Mouse (Mus musculus) neutrophil, adult 59 days (primary cell): Measurements from ENCODE around the gene Nans. TPM values are rescaled to one million over a fixed set of nuclear protein-coding genes. Genes with fewer than 3 reads are reported as not detected.

Experiments used
- total RNA-seq, 2 experiments: library from RNA; stranded (reverse); gene quantifications; 1 replicate in 1 of 2; 2 replicates in 1 of 2; pipeline ENCODE4 v1.2.4; 2023

The Nans gene
- total RNA-seq: 10 to 100 TPM; 35.6 to 56.5 TPM

DNA sequence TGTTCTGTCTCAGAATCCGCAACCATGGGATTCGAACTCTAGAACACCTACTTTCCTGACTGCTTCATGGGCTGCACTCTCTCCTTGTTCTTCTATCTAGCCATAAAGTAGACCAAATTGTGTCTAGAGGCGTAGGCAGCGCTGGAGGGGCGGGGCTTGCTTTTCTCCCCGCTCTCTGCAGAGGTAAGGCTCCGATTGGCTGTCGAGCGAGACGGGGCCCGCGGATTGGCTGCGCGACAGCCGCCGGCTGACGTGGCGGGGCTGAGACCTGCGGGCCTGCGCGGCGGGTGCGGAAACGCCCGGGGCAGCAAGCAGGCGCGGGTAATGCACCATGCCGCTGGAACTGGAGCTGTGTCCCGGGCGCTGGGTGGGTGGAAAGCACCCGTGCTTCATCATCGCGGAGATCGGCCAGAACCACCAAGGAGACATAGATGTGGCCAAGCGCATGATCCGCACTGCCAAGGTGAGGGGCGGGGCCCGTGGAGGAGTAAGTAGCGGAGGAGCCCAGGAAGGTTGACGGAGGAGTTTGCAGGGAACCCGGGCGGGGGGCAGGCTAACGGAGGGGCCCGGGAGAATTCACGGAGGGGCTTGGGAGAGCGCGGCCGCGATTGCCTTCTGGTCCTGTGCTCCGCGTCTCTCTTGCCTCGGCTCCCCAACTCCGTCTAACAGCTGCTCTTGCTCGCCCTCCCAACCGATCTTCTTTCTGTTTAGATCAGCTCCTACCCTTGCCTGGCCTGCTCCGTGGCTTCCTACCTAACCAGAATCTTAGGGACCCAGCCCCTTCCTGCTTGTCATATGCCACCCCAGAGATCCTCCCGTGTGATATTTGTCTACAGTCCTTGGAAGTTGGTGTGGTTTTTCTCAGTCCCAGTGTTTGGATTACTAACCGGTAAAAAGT lies at the start of gene Nans:
Gene Nans (plus strand): TSS at position 221 of the 898 bp plus-strand sequence.

DNA sequence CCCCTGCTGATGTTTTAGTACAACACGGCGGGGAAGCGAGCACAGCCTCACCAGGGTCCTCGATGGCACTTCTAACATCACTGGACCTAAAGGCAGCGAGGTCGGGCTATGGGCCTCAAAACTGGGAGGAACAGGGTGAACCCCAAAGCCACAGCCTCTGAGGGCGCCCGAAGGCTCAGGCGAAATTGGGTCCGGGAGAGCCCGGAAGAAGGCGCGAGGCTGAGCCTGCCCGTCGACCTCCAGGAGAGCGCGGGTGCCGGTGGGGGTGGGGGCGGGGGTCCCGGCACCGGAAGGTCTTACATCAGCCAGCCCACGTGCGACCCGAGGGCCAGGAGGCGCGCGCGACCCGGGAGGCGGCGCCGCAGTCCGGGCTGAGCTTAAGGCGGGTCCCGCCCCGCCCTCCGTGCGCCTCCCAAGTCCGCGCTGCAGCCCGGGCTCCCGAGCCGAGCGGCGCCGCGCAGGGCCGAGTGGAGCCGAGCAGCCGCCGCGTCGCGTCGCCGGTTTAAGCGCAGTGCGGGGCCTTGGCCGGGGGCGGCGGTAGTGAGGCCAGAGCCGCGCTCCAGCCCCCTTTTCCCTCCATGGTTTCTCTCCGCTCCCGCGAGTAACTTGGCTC lies 38.4 kb upstream of the Nans start, which contains the start of gene Anp32b:
Gene Anp32b (plus strand): TSS at position 384 of the 613 bp plus-strand sequence.

DNA sequence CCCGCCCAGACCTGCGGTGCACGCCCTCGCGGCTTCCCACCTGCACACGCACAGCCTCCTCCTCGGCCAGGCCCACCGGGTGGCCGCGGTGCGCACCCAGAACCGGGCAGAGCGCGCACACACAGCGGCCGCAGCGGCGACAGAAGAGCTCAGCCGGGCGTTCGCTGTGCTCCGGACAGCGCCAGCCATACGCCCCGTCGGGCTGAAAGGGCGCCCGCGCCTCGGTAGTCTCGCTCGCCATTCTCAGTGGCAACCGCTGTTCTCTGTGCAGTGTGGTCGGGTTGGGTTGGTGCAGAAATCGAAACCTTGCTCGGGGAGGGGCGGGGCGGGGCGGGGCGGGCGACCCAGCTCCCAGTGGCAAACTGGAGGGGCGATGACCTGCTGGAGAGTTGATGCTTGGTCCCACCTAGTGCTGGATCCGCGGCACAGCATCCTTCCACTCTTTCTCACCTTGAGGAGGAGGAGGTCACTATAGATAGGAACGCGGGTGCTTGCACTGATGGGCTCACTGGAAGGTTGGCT lies 46.9 kb downstream of the Nans start, which contains the start of gene Trim14:
Gene Trim14 (minus strand): TSS at position 302 of the 522 bp plus-strand sequence.

Other genes starting within 250 kb of the Nans start
- gene Foxe1, start 145.6 kb upstream of the Nans start, total RNA-seq: not detected
- gene Trmo, start 99.8 kb upstream of the Nans start, total RNA-seq: 1 to 10 TPM; 3.8 to 5.4 TPM
- 10 to 100 TPM in 1 of 2 experiments, 1 to 10 TPM in 1; 7.3 to 24.3 TPM for gene Hemgn, start 75.7 kb upstream of the Nans start, total RNA-seq
- 100 to 1,000 TPM; 179 to 210 TPM for gene Anp32b, start 38.3 kb upstream of the Nans start, total RNA-seq
- 10 to 100 TPM; 22.0 to 25.5 TPM for gene Trim14, start 46.9 kb downstream of the Nans start, total RNA-seq
- gene Coro2a, start 113.0 kb downstream of the Nans start, total RNA-seq: 10 to 100 TPM; 40.1 to 43.0 TPM
- 10 to 100 TPM; 53.6 to 53.7 TPM for gene Tbc1d2, start 161.0 kb downstream of the Nans start, total RNA-seq